Mouse (Mus musculus) mouse trophoblast stem cell (cell line): ENCODE results near the gene Traf5.

Experiments
- in situ Hi-C, 2 experiments: fragments of 300-500 bp; cut with MseI, MboI; formaldehyde crosslinking; loops; 2 replicates in 1 of 2; 3 replicates in 1 of 2; pipeline ENCODE4 v1.15.1; 2025

Gene Traf5

GRCm38 (mm10) chr1:192092879-192093660 lies 711 bp upstream of the Traf5 start:
- in situ Hi-C loops, result no loop called here

- in situ Hi-C loops, result no loop called here
Measured at GRCm38 (mm10) chr1:192090689-192091567, 1.4 kb downstream of the Traf5 start.

DNA sequence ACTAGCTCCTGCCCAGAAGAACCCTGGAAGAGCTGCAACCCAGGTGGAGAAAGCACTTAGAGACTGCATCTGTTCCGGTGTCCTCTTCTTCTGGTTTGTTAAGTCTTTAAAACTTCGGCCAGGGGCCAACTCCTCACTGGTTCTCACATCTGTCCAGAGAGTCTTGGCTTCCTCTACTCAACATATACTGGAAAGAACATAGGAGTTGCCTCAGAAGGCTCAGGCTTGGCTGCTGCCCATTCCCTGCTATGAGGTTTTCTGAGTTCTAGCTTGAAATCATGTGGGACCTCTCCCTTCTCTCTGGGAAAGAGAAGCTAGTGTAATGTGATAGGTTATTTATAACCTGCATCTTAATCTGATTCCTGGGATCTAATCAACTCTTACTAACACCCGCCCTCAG lies 2.1 kb downstream of the Traf5 start:
- in situ Hi-C loops, result no loop called here

DNA sequence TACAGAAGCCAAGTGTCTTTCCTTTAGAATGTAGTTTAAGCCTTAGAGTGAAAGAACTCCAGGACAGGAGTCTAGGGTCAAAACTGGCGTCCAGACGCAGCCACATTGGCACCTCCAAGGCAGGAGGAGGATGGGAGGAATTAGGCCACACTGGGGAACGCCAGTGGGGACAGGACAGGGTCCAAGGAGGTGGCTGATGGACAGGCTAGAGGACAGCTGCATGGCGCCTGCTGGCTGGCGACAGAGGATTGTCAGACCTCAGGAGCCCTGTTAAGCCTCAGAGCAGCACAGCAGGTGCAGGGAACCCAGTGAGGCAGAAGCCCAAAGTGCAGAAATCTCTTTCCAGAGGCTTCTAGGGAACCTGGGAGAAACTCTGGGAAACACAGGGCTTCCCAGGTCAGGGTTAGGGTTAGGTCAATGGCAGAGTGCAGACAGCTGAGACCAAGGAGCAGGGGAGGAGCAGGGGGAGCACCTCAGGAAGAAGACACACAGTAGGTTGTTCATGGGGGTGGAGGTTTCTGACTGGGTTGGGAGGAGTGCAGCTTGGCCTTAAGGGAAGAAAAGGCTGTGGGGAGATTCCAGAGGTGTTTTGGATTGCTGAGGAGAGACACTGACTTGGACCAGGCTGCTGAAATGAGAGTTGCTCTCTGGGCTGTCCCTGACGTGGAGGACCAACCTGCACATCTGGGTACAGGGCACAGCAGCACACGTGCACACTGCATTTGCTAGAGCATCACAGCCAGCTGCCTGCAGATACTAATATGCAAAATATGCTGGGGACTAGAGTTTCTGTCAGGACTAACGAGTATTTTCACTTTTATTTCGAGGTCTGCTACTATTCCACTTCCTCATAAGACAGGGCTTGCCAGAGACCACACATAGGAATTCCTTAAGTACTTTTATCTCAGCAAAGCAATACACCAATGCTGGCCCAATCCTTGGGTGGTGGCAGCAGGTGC lies 2.9 kb downstream of the Traf5 start:
- in situ Hi-C loops, result no loop called here

DNA sequence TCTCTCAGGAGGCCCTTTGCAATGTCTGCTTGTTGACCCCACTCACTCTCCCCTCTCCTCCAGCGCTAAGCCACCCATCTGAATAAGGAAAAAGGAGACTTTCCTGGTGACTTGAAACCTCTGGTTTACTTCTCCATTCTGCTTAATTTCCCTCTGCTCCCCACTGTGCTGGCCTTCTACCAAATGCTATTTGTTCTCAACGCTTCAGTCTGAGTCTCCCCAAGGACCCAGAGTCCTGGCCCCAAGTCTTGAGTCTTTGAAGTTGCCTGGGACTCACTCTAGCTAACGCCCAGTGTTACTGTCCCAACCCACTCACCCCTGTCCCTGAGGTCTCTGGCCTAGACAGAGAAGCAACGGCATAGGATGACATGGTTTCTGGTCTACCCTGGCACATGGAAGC lies 4.3 kb downstream of the Traf5 start:
- in situ Hi-C loops, result no loop called here

DNA sequence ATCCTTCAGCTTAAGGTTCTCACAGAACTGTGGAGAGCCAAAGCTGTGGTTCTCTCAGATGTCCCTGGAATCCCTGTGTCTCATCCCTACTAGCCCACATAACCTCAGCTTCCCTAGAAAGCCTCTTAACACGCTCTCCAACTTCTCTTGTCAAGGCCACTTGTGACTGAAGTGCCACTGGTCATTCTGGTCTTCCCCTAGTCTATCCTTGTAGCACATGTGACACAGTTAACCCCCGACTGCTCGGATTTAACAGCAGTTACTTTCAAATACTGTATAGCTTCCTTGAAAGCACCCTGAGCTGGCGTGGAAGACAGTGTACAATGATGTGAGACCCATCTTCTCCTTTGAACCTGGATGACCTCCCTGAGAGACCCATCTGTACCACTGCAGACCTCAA lies 5.3 kb downstream of the Traf5 start:
- in situ Hi-C loops, result no loop called here

DNA sequence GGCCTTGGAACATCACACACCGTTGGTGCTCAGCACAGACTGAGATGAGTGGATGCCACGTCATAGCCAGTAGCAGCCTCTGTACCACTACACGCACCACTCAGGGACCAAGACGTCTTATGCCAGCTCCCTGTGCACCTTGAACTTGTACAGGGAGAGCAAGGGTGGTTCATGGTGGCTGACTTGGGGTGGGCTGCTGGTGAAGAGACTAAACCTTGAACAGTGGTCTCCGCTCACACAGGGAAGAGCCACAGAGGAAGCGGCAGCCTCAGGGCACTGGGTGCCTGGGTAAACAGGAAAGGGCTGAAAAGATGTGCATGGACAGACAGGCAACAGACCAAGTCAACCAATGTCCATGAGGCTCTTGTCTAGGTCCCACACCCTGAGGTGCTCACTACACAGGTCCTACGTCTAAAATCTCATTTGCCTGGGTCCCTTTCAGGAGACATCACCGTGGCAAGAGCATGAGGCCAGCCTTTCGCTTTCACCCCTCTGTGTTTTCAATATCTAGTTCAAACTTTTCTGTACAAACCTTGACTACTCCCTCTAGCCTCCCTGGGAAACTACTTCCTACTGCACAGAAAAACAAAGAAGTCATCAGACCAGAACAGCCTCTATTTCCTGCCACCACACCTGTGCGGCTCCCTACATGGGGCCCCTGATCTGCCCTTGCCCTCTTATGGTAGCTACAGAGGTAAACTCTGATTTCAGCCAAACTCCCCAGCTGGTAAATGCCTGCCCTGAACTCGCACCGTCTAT lies 5.9 kb downstream of the Traf5 start:
- in situ Hi-C loops, result no loop called here

DNA sequence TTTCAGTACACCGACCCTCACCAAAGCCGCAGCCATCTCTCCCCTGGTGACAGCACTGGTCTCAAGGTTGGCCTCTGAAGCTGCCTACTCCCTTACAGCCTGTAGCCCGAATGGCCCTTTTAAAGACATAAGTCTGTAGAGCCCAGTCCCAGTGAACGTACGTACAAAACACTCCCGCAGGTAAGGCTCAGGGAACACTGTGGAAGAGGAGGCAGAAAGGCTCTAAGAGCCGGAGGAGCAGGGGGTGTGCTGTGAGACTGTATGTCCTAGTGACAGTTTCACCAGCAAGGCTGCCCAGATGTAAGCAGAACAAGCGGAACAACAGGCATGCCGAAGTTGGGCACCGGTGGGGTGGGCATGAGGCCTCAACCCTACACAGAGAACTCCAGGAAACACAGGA lies 7.1 kb downstream of the Traf5 start:
- in situ Hi-C loops, result no loop called here

- in situ Hi-C loops, result no loop called here
Measured at GRCm38 (mm10) chr1:192082646-192083045, 9.7 kb downstream of the Traf5 start.

DNA sequence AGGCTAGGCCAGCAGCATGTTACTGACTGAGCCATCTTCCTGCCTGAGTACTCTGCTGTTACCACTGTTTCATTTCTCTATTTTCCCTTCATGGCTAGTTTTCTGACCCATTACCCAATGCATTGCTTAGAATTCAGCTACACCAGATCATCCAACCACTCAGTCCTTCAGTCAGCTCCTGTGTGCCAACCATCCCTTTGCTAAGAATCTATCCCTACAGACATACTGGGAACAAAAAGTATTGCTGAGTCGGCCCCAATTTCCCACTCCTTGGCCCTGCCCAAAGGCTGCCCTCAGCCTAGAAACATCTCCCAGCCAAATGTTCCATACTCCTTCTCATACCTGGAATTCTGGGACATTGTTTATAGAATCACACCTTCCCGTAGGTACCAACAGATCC lies 11.2 kb downstream of the Traf5 start:
- in situ Hi-C loops, result no loop called here

DNA sequence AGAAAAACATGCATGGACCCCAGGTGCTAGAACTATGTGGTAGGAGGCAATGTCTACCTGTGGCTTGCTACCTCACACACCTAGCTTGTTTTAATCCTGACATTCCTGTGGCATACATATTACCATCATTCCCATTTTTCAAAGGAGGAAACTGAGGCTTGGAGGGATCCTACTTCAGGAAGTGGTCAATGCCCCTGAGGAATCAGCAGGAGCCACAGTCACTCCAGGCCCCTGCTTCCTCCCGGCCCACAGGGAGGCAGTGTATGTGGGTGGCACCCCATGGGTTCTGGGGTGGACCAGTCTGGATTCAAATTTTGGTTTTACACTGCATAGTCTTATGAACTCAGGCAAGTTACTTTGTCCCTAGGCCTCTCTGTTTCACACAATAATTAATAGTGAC lies 13.2 kb downstream of the Traf5 start:
- in situ Hi-C loops, result no loop called here

GRCm38 (mm10) chr1:192078406-192078805 lies 14.0 kb downstream of the Traf5 start:
- in situ Hi-C loops, result no loop called here

GRCm38 (mm10) chr1:192076796-192077535 lies 15.4 kb downstream of the Traf5 start:
- in situ Hi-C loops, result no loop called here

GRCm38 (mm10) chr1:192076101-192076500 lies 16.3 kb downstream of the Traf5 start:
- in situ Hi-C loops, result no loop called here

DNA sequence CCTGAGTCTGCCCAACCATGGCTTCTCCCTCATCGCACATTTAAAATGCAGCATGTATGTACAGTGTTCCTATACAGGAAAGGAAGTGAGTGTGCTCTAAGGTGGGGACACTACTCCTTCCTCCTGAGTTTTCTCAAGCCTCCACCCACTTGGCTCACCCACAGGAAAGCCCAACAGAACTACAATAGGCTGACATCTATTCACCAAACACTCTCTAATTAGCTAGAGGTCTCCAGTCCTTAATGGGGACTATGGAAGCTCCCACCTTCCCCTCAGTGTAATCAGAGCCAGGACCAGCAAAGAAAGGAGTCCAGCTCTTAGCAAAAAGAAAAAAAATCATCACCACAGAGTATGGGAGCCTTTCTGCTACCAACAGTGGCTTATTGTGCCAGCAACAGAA lies 17.5 kb downstream of the Traf5 start:
- in situ Hi-C loops, result no loop called here

- in situ Hi-C loops, result no loop called here
Measured at GRCm38 (mm10) chr1:192072426-192072825, 19.9 kb downstream of the Traf5 start.

- in situ Hi-C loops, result no loop called here
Measured at GRCm38 (mm10) chr1:192070618-192071051, 21.7 kb downstream of the Traf5 start.

DNA sequence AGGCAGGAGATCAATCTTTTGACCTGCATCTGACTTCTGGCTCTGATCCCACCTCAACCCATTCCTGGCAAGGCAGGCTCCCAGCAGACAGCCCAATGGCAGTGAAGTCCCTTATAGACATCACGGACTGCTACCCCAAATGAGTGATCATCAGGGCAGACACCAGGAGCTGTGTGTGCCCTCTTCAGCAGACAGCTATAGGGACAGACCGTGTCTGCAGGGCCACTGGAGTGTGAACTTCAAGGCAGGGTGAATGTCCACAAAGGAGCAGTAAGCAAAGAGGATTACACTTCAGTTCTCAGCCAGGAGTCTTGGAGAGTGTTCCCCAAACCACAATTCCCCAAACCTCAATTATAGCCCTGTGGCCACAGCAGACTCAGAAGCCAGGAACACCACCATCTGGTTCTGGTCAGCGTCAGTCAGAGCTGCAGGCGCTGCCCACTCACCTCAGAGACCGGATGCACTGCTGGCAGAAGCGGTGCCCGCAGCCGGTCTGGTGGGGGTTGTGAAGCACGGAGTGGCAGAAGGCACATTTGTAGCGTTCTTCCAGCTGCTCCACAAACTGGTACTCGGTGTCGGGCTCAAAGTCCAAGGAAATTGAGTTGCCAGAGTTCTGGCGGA lies 22.3 kb downstream of the Traf5 start:
- in situ Hi-C loops, result no loop called here

GRCm38 (mm10) chr1:192068188-192068587 lies 24.2 kb downstream of the Traf5 start:
- in situ Hi-C loops, result no loop called here

DNA sequence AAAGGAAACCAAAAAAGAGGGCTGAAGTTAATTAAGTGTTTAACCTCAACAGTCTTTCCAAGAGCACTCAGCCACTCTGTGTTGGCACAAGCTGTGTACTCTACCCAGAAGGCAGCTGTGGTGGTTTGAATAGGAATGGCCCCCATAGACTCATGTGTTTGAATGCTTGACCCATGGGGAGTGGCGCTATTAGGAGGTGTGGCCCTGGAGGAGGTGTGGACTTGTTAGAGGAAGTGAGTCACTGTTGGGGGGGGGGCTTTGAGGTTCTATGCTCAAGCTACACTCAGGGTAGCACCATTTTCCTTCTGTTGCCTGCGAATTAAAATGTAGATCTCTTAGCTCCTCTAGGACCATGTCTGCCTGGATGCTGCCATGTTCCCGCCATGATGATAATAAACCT lies 25.4 kb downstream of the Traf5 start:
- in situ Hi-C loops, result no loop called here
